Mouse (Mus musculus) lung, embryonic 16.5 days (tissue): Measurements from ENCODE around the gene Med24. TPM values are rescaled to one million over a fixed set of nuclear protein-coding genes. Genes with fewer than 3 reads are reported as not detected.

Source experiments
- ATAC-seq: fragments of 200-750 bp; cut with Nextera tagmentation; 2 replicates; pipeline ENCODE4 v1.8.0; 2017; ENCODE audit warnings: low read depth, mild to moderate bottlenecking, moderate library complexity
- H3K27ac ChIP-seq: fragments of 300-500 bp; sonication (generic); 2 replicates; pipeline ENCODE4 v1.5.1; 2014; ENCODE audit warnings: mild to moderate bottlenecking, control low read depth, low read length
- H3K27me3 ChIP-seq: fragments of 300-500 bp; sonication (generic); 2 replicates; pipeline ENCODE4 v1.6.1; 2014; ENCODE audit warnings: low read depth, low read length, mixed read lengths; ENCODE audit not compliant: control insufficient read depth, insufficient read depth
- H3K36me3 ChIP-seq: fragments of 300-500 bp; sonication (generic); 2 replicates; pipeline ENCODE4 v1.6.1; 2014; ENCODE audit warnings: low read length; ENCODE audit not compliant: control insufficient read depth, insufficient read depth
- H3K4me1 ChIP-seq: fragments of 300-500 bp; sonication (generic); replicated peaks from 2 replicates; pipeline ENCODE4 v1.6.1; 2014; ENCODE audit warnings: low read length, mixed read lengths; ENCODE audit not compliant: control insufficient read depth, insufficient read depth
- H3K4me2 ChIP-seq: fragments of 300-500 bp; sonication (generic); 2 replicates; pipeline ENCODE4 v1.6.1; 2014; ENCODE audit warnings: low read depth, low read length, control low read depth
- H3K4me3 ChIP-seq: fragments of 300-500 bp; sonication (generic); 2 replicates; pipeline ENCODE4 v1.5.1; 2014; ENCODE audit warnings: mild to moderate bottlenecking, low read length, control low read depth
- H3K9ac ChIP-seq: fragments of 300-500 bp; sonication (generic); 2 replicates; pipeline ENCODE4 v1.6.1; 2014; ENCODE audit warnings: low read length, control low read depth
- H3K9me3 ChIP-seq: fragments of 300-500 bp; sonication (generic); 2 replicates; pipeline ENCODE4 v1.6.1; 2016; ENCODE audit warnings: low read length; ENCODE audit not compliant: control insufficient read depth
- WGBS: fragments of 180-500 bp; shearing (Covaris S2); extraction: QIAGEN DNeasy Blood & Tissue Kit; methylation state at CpG from one replicate; pipeline ENCODE4 v1.1.7; 2014; 5-methylcytosine and 5-hydroxymethylcytosine counted together
- polyA plus RNA-seq: library from polyadenylated mRNA; unstranded; fragments of >200 nt; fragmentation: Nextera tagmentation; extraction: Ambion mirVana; gene quantifications from 2 replicates; pipeline ENCODE4 v1.2.1, GENCODE M21; 2015

Med24 gene
- polyA plus RNA-seq, 1 experiment from 2014 or later: 57.8 TPM

GRCm38 (mm10) chr11:98731134-98731533, 1.9 kb upstream of the Med24 start:
- peaks cover 3% of the 10 kb centered on the region; the same call in 1 of the 2 replicates for H3K9me3 ChIP-seq
- H3K36me3 ChIP-seq: 0 out of 2 replicates have a peak, but pooled peaks cover 2% of the 10 kb centered on the region
- no peak overlapping the region for H3K4me2 ChIP-seq
- peak overlapping the region; percentile 36; the same call in 1 of the 2 replicates for H3K27ac ChIP-seq
- H3K4me3 ChIP-seq: no peak overlapping the region
- 39% methylated on average over 5 of the region's 5 CpGs for WGBS
- H3K27me3 ChIP-seq: no peaks in the 10 kb centered on the region
- peak; percentile 17; the same call in 1 of the 2 replicates for ATAC-seq
- H3K9ac ChIP-seq: no peak overlapping the region
- peaks cover 8% of the 10 kb centered on the region for H3K4me1 ChIP-seq

DNA sequence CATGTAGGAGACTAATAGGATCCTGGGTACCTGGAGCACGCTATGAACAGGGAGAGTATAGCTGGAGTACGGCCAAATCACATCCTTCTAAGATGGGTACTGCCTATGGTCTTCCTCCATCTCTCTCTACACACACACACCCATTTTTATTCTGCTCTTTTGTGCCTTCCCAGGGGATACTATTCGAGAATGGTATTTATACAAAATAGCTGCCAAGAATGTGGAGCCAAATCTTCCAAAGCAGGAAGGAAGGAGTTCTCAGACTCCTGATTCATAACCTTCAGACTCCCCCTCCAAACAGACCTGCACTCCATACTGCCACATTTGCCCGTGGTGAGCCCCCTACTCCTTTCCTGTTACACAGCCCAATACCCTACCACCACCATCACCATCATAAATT, 1.5 kb upstream of the Med24 start:
- H3K9me3 ChIP-seq: peaks cover 3% of the 10 kb centered on the region; the same call in 1 of the 2 replicates

DNA sequence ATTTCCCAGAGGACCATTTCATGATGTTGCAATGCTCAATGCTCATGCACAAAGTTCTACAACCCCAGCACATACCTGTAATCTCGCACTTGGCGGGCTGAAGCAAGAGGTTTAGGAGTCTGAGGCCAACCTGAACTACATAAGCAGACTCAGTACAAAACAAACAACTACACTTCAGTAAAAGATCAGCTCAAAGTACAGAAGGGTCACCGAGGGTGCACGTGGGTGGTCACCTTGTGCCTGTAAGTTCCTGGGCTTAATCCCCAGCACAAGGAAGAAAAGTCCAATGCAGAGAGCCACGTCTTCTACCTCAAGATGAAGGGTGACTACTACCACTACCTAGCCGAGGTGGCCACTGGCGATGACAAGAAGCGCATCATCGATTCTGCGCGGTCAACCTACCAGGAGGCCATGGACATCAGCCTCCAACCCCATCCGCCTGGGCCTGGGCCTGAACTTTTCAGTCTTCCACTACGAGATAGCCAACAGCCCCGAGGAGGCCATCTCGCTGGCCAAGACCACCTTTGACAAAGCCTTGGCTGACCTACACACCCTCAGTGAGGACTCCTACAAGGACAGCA, 3.2 kb downstream of the Med24 start:
- H3K9me3 ChIP-seq: no peaks in the 10 kb centered on the region

More for the DNA sequence above, 1.5 kb upstream of the Med24 start:
- 53% methylated on average over 4 of the region's 4 CpGs for WGBS
- no peak overlapping the region for H3K4me2 ChIP-seq
- no peak overlapping the region for H3K4me3 ChIP-seq
- no peak overlapping the region for H3K9ac ChIP-seq
- peak overlapping the region; percentile 36; the same call in 1 of the 2 replicates for H3K27ac ChIP-seq
- peaks cover 8% of the 10 kb centered on the region for H3K4me1 ChIP-seq
- peak; percentile 16; the same call in 1 of the 2 replicates for ATAC-seq
- H3K27me3 ChIP-seq: no peaks in the 10 kb centered on the region
- 0 out of 2 replicates have a peak, but pooled peaks cover 2% of the 10 kb centered on the region for H3K36me3 ChIP-seq

DNA sequence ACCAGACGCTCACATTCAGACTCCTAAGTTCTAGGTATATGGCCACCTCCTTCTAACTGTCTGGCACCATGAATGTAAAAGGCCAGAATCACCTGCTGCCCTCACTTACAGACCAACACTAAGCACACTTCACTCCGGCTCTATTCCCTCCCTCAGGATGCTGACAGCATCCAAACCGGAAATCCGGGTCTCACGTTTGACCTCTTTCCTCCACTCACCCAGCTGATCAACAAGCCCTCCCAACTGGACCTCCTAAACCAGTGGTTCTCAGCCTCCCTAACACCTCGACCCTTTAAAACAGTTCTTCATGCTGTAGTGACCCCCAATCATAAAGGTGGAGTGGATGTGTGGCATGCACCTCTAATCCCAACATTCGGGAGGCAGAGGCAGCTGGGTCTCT, 6.1 kb downstream of the Med24 start:
- H3K27me3 ChIP-seq: no peaks in the 10 kb centered on the region
- H3K9me3 ChIP-seq: no peaks in the 10 kb centered on the region
- ATAC-seq: no peak
- H3K4me2 ChIP-seq: no peak overlapping the region
- peaks cover 4% of the 10 kb centered on the region; the same call in 1 of the 2 replicates for H3K36me3 ChIP-seq
- WGBS: 40% methylated on average over 7 of the region's 7 CpGs
- H3K27ac ChIP-seq: no peak overlapping the region
- H3K4me1 ChIP-seq: peaks cover 29% of the 10 kb centered on the region
- no peak overlapping the region for H3K4me3 ChIP-seq
- H3K9ac ChIP-seq: peak overlapping the region; percentile 39; the same call in 1 of the 2 replicates

More for the DNA sequence above, 3.2 kb downstream of the Med24 start:
- no peak overlapping the region for H3K27ac ChIP-seq
- H3K4me2 ChIP-seq: no peak overlapping the region
- H3K36me3 ChIP-seq: peaks cover 4% of the 10 kb centered on the region; the same call in 1 of the 2 replicates
- peaks cover 28% of the 10 kb centered on the region for H3K4me1 ChIP-seq
- no peak overlapping the region for H3K4me3 ChIP-seq
- no peaks in the 10 kb centered on the region for H3K27me3 ChIP-seq
- 93% methylated on average over 15 of the region's 15 CpGs for WGBS
- ATAC-seq: no peak
- H3K9ac ChIP-seq: no peak overlapping the region

GRCm38 (mm10) chr11:98721458-98722226, 7.6 kb downstream of the Med24 start:
- 25% methylated on average over 24 of the region's 24 CpGs for WGBS
- H3K36me3 ChIP-seq: peaks cover 2% of the 10 kb centered on the region; the same call in 1 of the 2 replicates
- H3K4me1 ChIP-seq: peaks cover 33% of the 10 kb centered on the region
- H3K4me3 ChIP-seq: no peak overlapping the region
- peak overlapping the region; percentile 30; the same call in 1 of the 2 replicates for H3K9ac ChIP-seq
- ATAC-seq: peak; percentile 90
- H3K4me2 ChIP-seq: peak overlapping the region; percentile 5; the same call in 1 of the 2 replicates
- H3K9me3 ChIP-seq: no peaks in the 10 kb centered on the region
- H3K27ac ChIP-seq: peak overlapping the region; percentile 89
- no peaks in the 10 kb centered on the region for H3K27me3 ChIP-seq

DNA sequence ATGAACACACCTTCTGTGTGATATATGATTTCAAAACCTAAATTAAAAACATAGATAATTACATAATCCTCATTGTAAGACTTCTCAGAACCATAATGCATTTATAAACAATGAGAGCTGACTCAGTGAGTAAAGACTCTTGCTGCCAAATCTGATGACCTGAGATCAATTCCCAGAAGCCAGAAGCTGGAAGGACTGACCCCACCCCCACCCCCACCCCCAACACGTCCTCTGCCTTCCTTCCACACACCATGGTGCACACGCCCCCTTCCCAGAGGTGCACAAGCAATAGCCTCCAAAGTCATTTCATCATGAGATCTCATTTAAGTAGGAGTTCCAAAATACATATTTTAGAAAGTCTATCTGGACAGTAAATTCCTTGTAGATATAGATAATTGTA, 8.5 kb downstream of the Med24 start:
- Histone ChIP-seq H3K4me1 (peaks cover 33% of the 10 kb centered on the region), H3K9me3 (no peaks in the 10 kb centered on the region), H3K36me3 (peaks cover 5% of the 10 kb centered on the region; the same call in 1 of the 2 replicates), H3K4me3 (no peak overlapping the region), H3K27me3 (no peaks in the 10 kb centered on the region), H3K9ac (no peak overlapping the region), H3K27ac (no peak overlapping the region), H3K4me2 (no peak overlapping the region)
- WGBS: 67% methylated on average over 2 of the region's 2 CpGs
- no peak for ATAC-seq

GRCm38 (mm10) chr11:98717904-98718303, 11.3 kb downstream of the Med24 start:
- peaks cover 3% of the 10 kb centered on the region; the same call in 1 of the 2 replicates for H3K36me3 ChIP-seq
- 9% methylated on average over 13 of the region's 13 CpGs for WGBS
- H3K9me3 ChIP-seq: no peaks in the 10 kb centered on the region
- peak overlapping the region; percentile 51; the same call in 1 of the 2 replicates for H3K27ac ChIP-seq
- H3K4me2 ChIP-seq: no peak overlapping the region
- no peak overlapping the region for H3K9ac ChIP-seq
- 0 out of 2 replicates have a peak, but pooled peaks have one; percentile 2 for ATAC-seq
- H3K27me3 ChIP-seq: no peaks in the 10 kb centered on the region
- H3K4me1 ChIP-seq: peaks cover 29% of the 10 kb centered on the region
- no peak overlapping the region for H3K4me3 ChIP-seq

- Histone ChIP-seq H3K36me3 (peaks cover 8% of the 10 kb centered on the region; the same call in 1 of the 2 replicates), H3K4me3 (no peak overlapping the region), H3K27me3 (no peaks in the 10 kb centered on the region), H3K4me2 (no peak overlapping the region), H3K9ac (no peak overlapping the region), H3K4me1 (peaks cover 12% of the 10 kb centered on the region), H3K27ac (no peak overlapping the region), H3K9me3 (no peaks in the 10 kb centered on the region)
- 93% methylated on average over 9 of the region's 9 CpGs for WGBS
- ATAC-seq: no peak
Measured at GRCm38 (mm10) chr11:98715946-98716345, 13.3 kb downstream of the Med24 start.

DNA sequence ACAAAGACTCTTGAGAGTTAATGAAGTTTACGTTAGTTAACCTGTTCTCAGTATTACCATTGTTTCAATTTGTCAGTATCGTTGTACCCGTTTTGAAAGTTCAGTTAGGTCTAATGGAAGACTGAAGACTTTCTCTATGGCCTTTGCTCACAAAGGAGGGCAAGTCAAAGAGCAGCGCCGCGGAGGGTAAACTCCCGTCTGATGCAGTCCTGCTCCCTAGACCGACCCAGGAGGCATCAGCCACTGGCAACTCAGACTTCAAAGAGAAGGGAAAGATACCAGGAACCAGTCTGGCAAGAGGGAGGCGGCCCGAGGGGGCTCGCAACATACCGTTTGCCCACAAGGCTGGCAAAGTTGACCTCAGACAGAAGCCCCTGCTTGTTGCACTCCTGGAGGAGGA, 15.5 kb downstream of the Med24 start:
- Histone ChIP-seq H3K9me3 (no peaks in the 10 kb centered on the region), H3K27me3 (no peaks in the 10 kb centered on the region), H3K9ac (no peak overlapping the region), H3K4me1 (peaks cover 29% of the 10 kb centered on the region), H3K4me3 (no peak overlapping the region), H3K4me2 (no peak overlapping the region), H3K27ac (peak overlapping the region; percentile 56), H3K36me3 (peaks cover 8% of the 10 kb centered on the region; the same call in 1 of the 2 replicates)
- 60% methylated on average over 12 of the region's 12 CpGs for WGBS
- ATAC-seq: no peak
